In genomic region chr1:80459477-80459876, GRCm38 (mm10) we compare ENCODE assay signal across 41 mouse cellular contexts. TPM values are rescaled to one million over a fixed set of nuclear protein-coding genes. Genes with fewer than 3 reads are reported as not detected.
"Had no signal": no experiment of that assay in that cellular context is flagged by ENCODE, and none has a peak within 500 bp of the region (broad histone marks: within the 10 kb centered on the region; RNA-seq: fewer than 3 reads in every experiment).

No protein-coding gene starts in this region.

- H3K9ac ChIP-seq: heart, embryonic 12.5 days; hindbrain, embryonic 12.5 days; hindbrain, embryonic 14.5 days; intestine, embryonic 15.5 days; limb, embryonic 12.5 days; liver, embryonic 13.5 days; liver, embryonic 15.5 days had no signal

- DNase-seq: gastrocnemius, adult 2 months; gastrocnemius, postnatal 10 days; gastrocnemius, postnatal 25 days; heart, adult 18-20 months; heart, postnatal 10 days; heart, postnatal 4 days; kidney, adult 18-20 months; kidney, adult 8-10 months; kidney, postnatal 10 days; kidney, postnatal 25 days; kidney, postnatal 4 days; liver; liver, embryonic 13.5 days had no signal

- H3K4me1 ChIP-seq: heart, embryonic 10.5 days; heart, embryonic 12.5 days; hindbrain, embryonic 10.5 days; hindbrain, embryonic 12.5 days; intestine, embryonic 15.5 days; limb, embryonic 10.5 days; limb, embryonic 12.5 days; liver, embryonic 13.5 days; liver, embryonic 15.5 days had no signal

- ATAC-seq: hindbrain, embryonic 16.5 days; inflammation-experienced regulatory T-cells, adult 6 months; intestine, embryonic 15.5 days; intestine, postnatal 0 days had no signal

- H3K27me3 ChIP-seq: heart, embryonic 12.5 days; hindbrain, embryonic 12.5 days; intestine, embryonic 15.5 days; limb, embryonic 12.5 days; liver, embryonic 13.5 days; liver, embryonic 15.5 days had no signal

- H3K36me3 ChIP-seq: heart, embryonic 10.5 days; heart, embryonic 12.5 days; hindbrain, embryonic 10.5 days; hindbrain, embryonic 12.5 days; intestine, embryonic 15.5 days; limb, embryonic 10.5 days; limb, embryonic 12.5 days; liver, embryonic 13.5 days; liver, embryonic 15.5 days had no signal

- H3K9me3 ChIP-seq: heart, embryonic 10.5 days; heart, embryonic 12.5 days; hindbrain, embryonic 10.5 days; hindbrain, embryonic 12.5 days; intestine, embryonic 15.5 days; limb, embryonic 10.5 days; limb, embryonic 12.5 days; liver, embryonic 13.5 days; liver, embryonic 15.5 days had no signal

- H3K4me2 ChIP-seq: heart, embryonic 12.5 days; hindbrain, embryonic 12.5 days; hindbrain, embryonic 14.5 days; intestine, embryonic 15.5 days; limb, embryonic 12.5 days; liver, embryonic 11.5 days; liver, embryonic 13.5 days; liver, embryonic 15.5 days had no signal

- H3K4me3 ChIP-seq: gastrocnemius, adult 2 months; heart, embryonic 10.5 days; heart, embryonic 12.5 days; hindbrain, embryonic 10.5 days; hindbrain, embryonic 12.5 days; intestine, embryonic 15.5 days; layer of hippocampus, adult 2 months; left cerebral cortex, adult 2 months; limb, embryonic 10.5 days; limb, embryonic 12.5 days; liver, embryonic 13.5 days; liver, embryonic 15.5 days had no signal

- H3K27ac ChIP-seq: gastrocnemius, adult 2 months; heart, embryonic 10.5 days; hindbrain, embryonic 10.5 days; hindbrain, embryonic 12.5 days; hindbrain, embryonic 14.5 days; intestine, embryonic 15.5 days; layer of hippocampus, adult 2 months; left cerebral cortex, adult 2 months; limb, embryonic 10.5 days; limb, embryonic 12.5 days; liver, embryonic 13.5 days; liver, embryonic 15.5 days had no signal

RNA-seq across cellular contexts. Expression of gene Gm45261, which starts 1.8 kb away (rescaled TPM):
- total RNA-seq: gastrocnemius, adult 2 months; gastrocnemius, postnatal 10 days; gastrocnemius, postnatal 25 days; gastrocnemius, postnatal 4 days; granulocyte monocyte progenitor cell, adult 5-6 weeks; heart, adult 18-20 months; heart, adult 8-10 months; heart, postnatal 10 days; heart, postnatal 25 days; heart, postnatal 4 days; layer of hippocampus, adult 2 months; layer of hippocampus, postnatal 10 days; layer of hippocampus, postnatal 25 days; left cerebral cortex, adult 2 months; left cerebral cortex, postnatal 14 days; left cerebral cortex, postnatal 36 days had no signal
- polyA plus RNA-seq: heart, embryonic 10.5 days; heart, embryonic 12.5 days; heart, embryonic 14.5 days; heart, embryonic 16.5 days; hindbrain, embryonic 10.5 days; hindbrain, embryonic 12.5 days; hindbrain, embryonic 14.5 days; hindbrain, embryonic 16.5 days; inflammation-experienced regulatory T-cells, adult 6 months; intestine, embryonic 15.5 days; intestine, postnatal 0 days; kidney, embryonic 14.5 days; kidney, embryonic 16.5 days; limb, embryonic 10.5 days; limb, embryonic 12.5 days; limb, embryonic 14.5 days; liver, embryonic 11.5 days; liver, embryonic 13.5 days; liver, embryonic 15.5 days had no signal
